Mouse (Mus musculus) gastrocnemius, adult 8-10 months (tissue): ENCODE measurements around the gene Tom1l1. TPM values are rescaled to one million over a fixed set of nuclear protein-coding genes. Genes with fewer than 3 reads are reported as not detected.

Experiments used
- DNase-seq, 2 experiments: peaks; one replicate each; pipeline ENCODE4 v3.0.0; 2022; ENCODE audit warnings: low spot score in 2 of 2
- total RNA-seq, 4 experiments: library from RNA; stranded (reverse); gene quantifications; 2 replicates each; pipeline ENCODE4 v1.2.4; 2022

The Tom1l1 gene
- total RNA-seq, 4 experiments from 2014 or later: 12.3 to 18.3 (median 14.4) TPM

DNA sequence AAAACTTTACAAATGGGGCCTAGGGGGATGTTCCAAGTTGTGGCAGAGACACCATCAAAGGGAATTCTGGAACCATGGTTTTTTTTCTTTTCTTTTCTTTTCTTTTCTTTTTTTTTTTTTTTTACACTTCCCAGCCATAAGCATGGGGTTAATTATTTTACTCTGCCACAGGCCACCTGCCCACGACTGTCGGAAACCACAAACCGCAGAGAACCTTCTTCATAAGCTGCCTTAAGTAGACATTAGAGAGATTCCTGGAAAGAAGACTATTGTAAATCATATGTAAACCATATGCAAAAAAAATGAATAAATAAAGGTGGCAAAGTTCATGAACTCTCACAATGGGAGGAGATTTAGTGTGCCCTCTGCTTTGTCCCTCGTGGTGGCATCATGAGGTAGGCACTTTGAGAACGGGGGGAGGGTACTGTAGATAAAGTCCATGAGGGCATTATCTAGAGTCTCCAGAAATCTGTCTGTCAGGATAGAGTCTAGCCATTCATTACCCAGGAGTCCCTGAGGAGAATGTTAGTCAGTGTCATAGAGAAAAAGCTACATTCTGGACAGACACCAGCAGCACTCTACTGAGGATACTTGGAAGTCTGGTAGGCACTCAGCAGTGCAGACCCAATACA lies 12.6 kb downstream of the Tom1l1 start:
- no peak for DNase-seq

GRCm38 (mm10) chr11:90667325-90667724 lies 20.8 kb downstream of the Tom1l1 start:
- DNase-seq: no peak

DNA sequence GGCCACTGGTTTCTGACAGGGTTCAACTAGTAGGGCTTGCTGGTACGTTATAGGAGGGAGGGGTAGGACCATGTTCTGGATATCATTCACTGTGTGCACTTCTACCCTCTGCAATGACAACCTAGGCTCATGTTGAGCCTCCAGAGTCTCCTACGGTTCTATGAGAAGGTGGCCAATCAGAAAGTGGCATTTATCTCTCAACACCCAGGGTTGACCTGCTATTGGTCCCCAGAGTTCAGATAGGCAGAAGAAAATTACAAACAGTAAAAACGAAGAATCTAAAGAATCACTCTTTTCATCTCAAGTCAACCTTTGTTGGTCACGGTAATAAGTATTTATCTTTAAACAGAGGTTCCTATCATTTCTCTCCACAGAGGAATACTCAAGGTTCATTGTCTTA lies 21.2 kb downstream of the Tom1l1 start:
- no peak for DNase-seq

- no peak for DNase-seq
Measured at GRCm38 (mm10) chr11:90666144-90666757, 21.9 kb downstream of the Tom1l1 start.

DNA sequence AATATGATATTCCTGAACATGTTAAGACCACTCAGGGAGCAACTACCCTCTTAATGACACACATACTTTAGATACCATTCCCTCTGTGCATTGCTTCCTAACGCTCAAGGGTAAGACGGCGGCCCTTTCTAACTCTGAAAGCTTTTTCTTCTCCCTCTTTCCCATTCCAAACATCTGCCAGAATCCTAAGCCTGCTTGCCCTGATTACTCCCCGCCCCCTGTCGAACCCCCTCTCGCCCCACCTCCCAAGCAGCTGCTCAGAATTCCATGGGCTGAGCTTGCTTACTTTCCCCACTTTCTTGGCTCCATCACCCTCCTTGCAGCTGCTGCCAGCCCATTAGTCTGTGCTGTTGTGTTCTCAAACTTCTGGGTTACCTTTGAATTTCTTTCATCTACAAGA lies 23.0 kb downstream of the Tom1l1 start:
- DNase-seq: no peak

DNA sequence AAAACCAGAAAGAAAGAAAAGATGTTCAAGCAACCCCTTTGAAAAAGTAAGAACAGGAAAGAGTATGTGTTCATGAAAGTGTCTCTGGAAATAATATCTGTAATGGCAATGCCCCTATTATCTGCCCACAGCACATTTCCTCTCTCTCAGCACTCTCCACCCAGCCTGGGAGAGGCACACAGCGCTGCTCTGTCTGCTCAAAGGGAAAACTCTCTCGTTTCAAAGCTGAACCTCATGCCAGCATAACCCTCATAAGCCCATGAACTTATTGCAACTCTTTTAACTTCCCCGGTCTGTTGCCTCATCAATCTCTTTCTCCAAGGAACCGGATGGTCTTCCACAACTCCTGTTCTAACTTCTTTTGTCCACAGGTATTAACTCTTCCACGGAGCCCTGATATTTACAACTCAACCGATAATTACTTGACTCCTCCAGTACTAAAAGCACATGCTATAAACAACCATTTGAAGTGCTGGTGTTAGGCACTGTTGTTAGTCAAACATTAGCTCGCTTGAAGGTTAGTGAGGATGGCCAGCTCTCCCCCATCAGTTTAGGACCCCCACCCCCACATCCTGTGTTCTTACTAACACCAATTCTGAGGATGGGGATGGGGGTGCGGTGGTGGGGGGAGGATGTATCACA lies 23.7 kb downstream of the Tom1l1 start:
- DNase-seq: no peak

GRCm38 (mm10) chr11:90663618-90664297 lies 24.4 kb downstream of the Tom1l1 start:
- no peak for DNase-seq

- no peak for DNase-seq
Measured at GRCm38 (mm10) chr11:90663052-90663451, 25.1 kb downstream of the Tom1l1 start.

DNA sequence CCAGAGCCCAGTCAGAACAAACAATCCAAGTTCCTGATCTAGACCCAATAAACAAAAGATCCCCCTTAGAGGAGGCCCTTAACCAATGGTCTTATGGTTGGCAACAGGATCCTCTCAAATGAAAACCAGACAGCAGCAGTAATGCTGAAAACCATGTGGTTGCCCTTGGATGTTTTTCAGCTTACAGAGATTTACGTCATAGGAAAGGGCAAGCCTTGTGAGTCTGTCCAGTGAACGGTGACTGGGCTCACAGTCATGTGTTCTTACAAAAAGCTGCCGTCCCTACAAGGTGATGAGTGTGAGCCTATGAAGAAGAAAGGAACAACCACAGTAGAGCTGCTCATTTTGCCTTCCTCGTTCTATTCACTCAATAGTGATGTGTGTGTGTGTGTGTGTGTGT lies 27.5 kb downstream of the Tom1l1 start:
- DNase-seq: no peak

- DNase-seq: no peak
Measured at GRCm38 (mm10) chr11:90657527-90657926, 30.6 kb downstream of the Tom1l1 start.

DNA sequence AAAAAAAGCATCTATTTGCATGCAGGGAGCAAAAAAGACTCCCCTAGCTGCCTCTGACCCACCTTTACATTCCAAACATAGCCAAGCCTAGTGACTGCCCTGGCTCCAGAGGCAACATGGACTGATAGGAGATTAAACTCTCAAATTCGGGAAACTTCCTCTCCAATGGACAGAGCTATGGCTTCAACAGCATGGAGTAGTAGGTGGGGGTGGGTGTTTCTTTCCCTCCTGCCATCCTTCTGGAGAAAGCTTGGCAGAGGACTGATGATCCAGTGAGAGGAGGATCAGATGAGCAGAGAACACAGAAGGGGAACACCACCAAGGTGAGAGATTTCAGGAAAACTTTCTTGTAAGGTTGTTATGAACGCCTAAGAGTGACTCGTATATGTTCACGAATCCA lies 35.6 kb downstream of the Tom1l1 start:
- no peak for DNase-seq

- no peak for DNase-seq
Measured at GRCm38 (mm10) chr11:90650231-90650885, 37.8 kb downstream of the Tom1l1 start.

- DNase-seq: no peak
Measured at GRCm38 (mm10) chr11:90649777-90650176, 38.4 kb downstream of the Tom1l1 start.

GRCm38 (mm10) chr11:90638312-90638830 lies 49.8 kb downstream of the Tom1l1 start:
- no peak for DNase-seq

DNA sequence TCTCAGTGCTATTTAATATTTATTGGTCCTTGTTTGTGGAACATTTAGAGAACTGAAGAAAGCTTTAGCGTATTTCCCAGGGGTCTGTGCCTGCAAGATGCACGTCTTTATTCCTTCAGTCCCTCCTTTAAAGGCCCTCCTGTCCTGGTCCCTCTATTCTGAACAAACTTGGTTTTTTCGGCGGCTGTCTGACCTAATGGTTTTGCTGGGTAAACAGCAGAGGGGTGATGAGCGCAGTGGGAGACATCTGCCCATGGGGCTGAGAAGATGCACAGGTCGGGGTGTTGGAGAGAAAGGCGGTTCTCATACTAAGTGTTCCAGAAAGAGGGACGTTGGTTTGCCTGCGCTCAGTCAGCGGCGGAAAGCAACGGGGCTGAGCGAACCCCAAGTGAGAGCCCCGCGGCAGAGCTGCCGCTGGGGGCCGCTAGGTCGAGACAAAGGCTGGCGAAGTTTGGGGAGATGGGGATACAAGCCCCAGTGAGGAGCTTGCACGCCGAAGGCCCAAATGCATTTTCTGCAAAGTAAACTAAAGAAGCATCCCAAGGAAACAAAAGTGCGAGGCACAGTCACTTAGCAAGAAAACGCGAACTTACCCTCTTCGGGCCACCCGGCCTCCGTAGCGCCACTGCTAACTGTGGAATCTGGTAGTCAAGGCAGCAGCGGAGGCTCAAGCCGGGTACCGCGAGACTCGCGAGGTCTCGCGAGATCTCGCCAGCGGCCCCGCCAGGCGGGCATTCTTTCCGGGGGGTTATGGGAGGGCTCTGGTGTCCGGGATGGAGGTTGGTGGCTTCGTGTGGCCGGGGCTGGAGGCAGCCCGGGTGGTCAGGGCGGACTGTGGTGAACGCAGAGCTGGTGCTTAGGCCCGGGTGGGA lies 50.5 kb downstream of the Tom1l1 start, which contains the start of the genes Stxbp4 and Cox11:
Gene Stxbp4, minus strand, starts transcription at position 645 of the 872 bp plus-strand sequence.
Gene Cox11, plus strand, starts transcription at position 734 of the 872 bp plus-strand sequence.
- DNase-seq: peak; percentile 85 to 91

DNA sequence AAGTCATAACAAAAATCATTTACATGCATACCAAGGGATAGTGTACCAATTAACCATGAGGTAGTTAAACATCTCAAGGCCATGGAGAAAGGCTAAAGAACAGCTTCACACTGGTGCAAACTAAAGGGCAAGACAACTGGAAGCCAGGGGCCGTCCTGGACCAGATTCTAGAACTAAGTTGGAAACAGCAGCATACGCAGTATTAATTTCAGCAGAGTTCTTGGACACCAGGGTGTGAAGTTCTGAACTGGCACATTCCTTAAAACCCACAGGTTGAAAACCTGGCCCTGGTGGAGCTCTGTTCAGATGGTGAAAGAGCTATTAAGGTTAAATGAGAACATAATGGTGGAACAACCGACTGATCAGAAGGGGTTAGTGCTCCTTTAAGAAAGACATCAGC lies 53.5 kb downstream of the Tom1l1 start:
- DNase-seq: peak; percentile 19 to 32

- DNase-seq: no peak
Measured at GRCm38 (mm10) chr11:90632480-90632879, 55.7 kb downstream of the Tom1l1 start.

DNA sequence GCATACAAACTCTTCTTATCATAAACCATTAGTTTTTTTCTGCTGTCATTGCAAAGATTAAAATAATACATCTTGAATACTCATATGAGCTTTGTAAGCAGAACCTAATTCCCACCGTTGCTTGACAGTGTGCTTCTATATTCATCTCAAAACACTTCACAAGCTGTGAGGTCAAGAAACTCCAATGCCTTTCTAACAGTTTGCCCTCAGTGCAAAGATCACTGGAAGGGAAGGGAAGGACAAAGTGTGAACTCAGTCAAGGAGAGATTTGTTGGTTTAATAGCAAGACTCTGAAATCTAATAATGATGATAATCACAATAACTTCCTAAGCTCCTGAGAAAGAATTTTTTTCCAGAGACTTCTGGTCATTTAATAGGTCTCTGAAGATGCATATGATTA lies 60.4 kb downstream of the Tom1l1 start:
- no peak for DNase-seq

- no peak for DNase-seq
Measured at GRCm38 (mm10) chr11:90625174-90625573, 63.0 kb downstream of the Tom1l1 start.

DNA sequence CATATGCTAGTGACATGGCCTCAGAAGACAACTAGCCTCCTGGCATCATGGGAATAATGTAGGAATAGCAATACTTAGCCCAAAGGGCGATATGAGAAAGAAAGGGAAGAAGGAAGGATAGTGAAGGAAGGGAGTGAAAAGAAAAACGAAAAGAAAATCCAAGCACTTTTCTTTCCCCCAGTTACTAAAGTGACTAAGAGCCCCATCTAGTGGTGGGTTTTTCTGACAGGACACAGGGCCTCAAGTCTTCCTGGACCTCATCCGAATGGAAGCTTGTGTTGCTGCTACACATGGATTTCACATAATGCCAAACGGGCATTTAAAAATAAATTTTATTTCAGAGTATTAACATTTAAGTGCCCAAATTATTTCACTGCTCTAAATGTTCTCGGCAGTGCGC lies 64.7 kb downstream of the Tom1l1 start:
- DNase-seq: no peak
